Mouse (Mus musculus): ENCODE data around the gene Evx2. TPM values are rescaled to one million over a fixed set of nuclear protein-coding genes. Genes with fewer than 3 reads are reported as not detected.

Gene Evx2
- polyA plus RNA-seq, 1 experiment from 2014 or later = not detected

Small RNA genes within 50 kb of the gene (microRNA-seq; reads per million reads assigned to microRNA genes)
- gene Gm44463 (ENCODE audit: borderline number of aligned reads) = not detected

Other genes with a start within 250 kb of the Evx2 start
- 25.2 and 26.1 TPM in 2 replicates for gene Lnpk, start 80.1 kb downstream of the Evx2 start, polyA plus RNA-seq (2015; fragmentation: Nextera tagmentation; extraction: Ambion mirVana)
- gene Hoxd13, start 8.8 kb upstream of the Evx2 start, polyA plus RNA-seq (2015; fragmentation: Nextera tagmentation; extraction: Ambion mirVana) = not detected in 2 replicates
- not detected in 2 replicates for gene Hoxd12, start 15.5 kb upstream of the Evx2 start, polyA plus RNA-seq (2015; fragmentation: Nextera tagmentation; extraction: Ambion mirVana)
- gene Hoxd11, start 20.0 kb upstream of the Evx2 start, polyA plus RNA-seq (2015; fragmentation: Nextera tagmentation; extraction: Ambion mirVana) = not detected in 2 replicates
- gene Hoxd10, start 32.4 kb upstream of the Evx2 start, polyA plus RNA-seq (2015; fragmentation: Nextera tagmentation; extraction: Ambion mirVana) = 0.57 and 0.76 TPM in 2 replicates
- 2.8 and 4.5 TPM in 2 replicates for gene Hoxd9, start 38.2 kb upstream of the Evx2 start, polyA plus RNA-seq (2015; fragmentation: Nextera tagmentation; extraction: Ambion mirVana)
- gene Hoxd8, start 45.1 kb upstream of the Evx2 start, polyA plus RNA-seq (2015; fragmentation: Nextera tagmentation; extraction: Ambion mirVana) = 6.4 and 8.0 TPM in 2 replicates
- gene Hoxd3, start 52.4 kb upstream of the Evx2 start, polyA plus RNA-seq (2015; fragmentation: Nextera tagmentation; extraction: Ambion mirVana) = 1.9 and 2.6 TPM in 2 replicates
- gene Hoxd4, start 52.4 kb upstream of the Evx2 start, polyA plus RNA-seq (2015; fragmentation: Nextera tagmentation; extraction: Ambion mirVana) = 0.35 and 0.62 TPM in 2 replicates
- gene Gm28230, start 67.2 kb upstream of the Evx2 start, polyA plus RNA-seq (2015; fragmentation: Nextera tagmentation; extraction: Ambion mirVana) = 0.09 and 0.40 TPM in 2 replicates
- 1.6 and 2.5 TPM in 2 replicates for gene Hoxd1, start 103.4 kb upstream of the Evx2 start, polyA plus RNA-seq (2015; fragmentation: Nextera tagmentation; extraction: Ambion mirVana)
- gene Mtx2, start 166.2 kb upstream of the Evx2 start, polyA plus RNA-seq (2015; fragmentation: Nextera tagmentation; extraction: Ambion mirVana) = 99.9 and 102 TPM in 2 replicates

Data from embryonic facial prominence, embryonic 15.5 days (tissue).